In the genomic region with DNA sequence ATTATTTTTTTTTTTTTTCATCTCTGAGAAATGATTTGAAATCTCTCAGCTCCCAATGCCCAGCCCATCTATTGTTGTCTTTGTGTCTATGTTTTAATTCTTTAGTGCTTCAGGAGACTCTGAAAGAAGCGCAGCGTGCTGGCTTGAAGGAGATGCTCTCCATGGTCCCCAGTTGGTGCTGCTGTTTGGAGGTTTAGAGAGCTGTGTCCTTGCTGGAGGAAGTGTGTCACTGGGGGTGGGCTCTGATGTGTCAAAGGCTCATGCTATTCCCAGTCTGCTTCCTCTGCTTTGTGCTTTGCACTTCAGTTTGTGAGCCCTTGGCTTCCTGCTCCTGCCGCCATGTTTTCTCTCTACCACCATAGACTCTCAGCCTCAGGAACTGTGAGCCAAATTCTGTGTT, we compare ENCODE assay signal across 19 mouse cellular contexts. TPM values are rescaled to one million over a fixed set of nuclear protein-coding genes. Genes with fewer than 3 reads are reported as not detected.
"Had no signal": no experiment of that assay in that cellular context is flagged by ENCODE, and none has a peak within 500 bp of the region (broad histone marks: within the 10 kb centered on the region; RNA-seq: fewer than 3 reads in every experiment).

No protein-coding gene starts in this region.

- ATAC-seq: midbrain, embryonic 16.5 days had no signal

- H3K27ac ChIP-seq: midbrain, embryonic 10.5 days; neural tube, embryonic 13.5 days; neural tube, embryonic 15.5 days had no signal

- H3K36me3 ChIP-seq: midbrain, embryonic 10.5 days; neural tube, embryonic 13.5 days; neural tube, embryonic 15.5 days had no signal

- H3K4me2 ChIP-seq: lung, embryonic 14.5 days; neural tube, embryonic 13.5 days; neural tube, embryonic 15.5 days had no signal

- H3K9ac ChIP-seq: lung, embryonic 14.5 days; neural tube, embryonic 13.5 days; neural tube, embryonic 15.5 days had no signal

- H3K4me1 ChIP-seq: midbrain, embryonic 10.5 days; neural tube, embryonic 13.5 days; neural tube, embryonic 15.5 days had no signal

- H3K4me3 ChIP-seq: midbrain, embryonic 10.5 days; myocyte; neural tube, embryonic 13.5 days; neural tube, embryonic 15.5 days had no signal

- DNase-seq: lung, adult 18-20 months; lung, embryonic 14.5 days; lung, postnatal 10 days; lung, postnatal 4 days; midbrain, embryonic 14.5 days; retina, postnatal 1 day; right cerebral cortex, adult 18-20 months; right cerebral cortex, postnatal 25 days; right cerebral cortex, postnatal 4 days; spleen, adult 18-20 months; thymus, adult 18-20 months; thymus, postnatal 14 days; thymus, postnatal 36 days had no signal

- H3K9me3 ChIP-seq: midbrain, embryonic 10.5 days; neural tube, embryonic 15.5 days had no signal

- H3K27me3 ChIP-seq: neural tube, embryonic 13.5 days; neural tube, embryonic 15.5 days had no signal

RNA-seq across cellular contexts. Expression of gene F2rl1, which starts 43.3 kb away (rescaled TPM):
- polyA plus RNA-seq: myocyte; neural tube, embryonic 11.5 days; neural tube, embryonic 13.5 days had no signal
